Mouse (Mus musculus): ENCODE results near the gene Afap1. TPM values are rescaled to one million over a fixed set of nuclear protein-coding genes. Genes with fewer than 3 reads are reported as not detected.
A peak's percentile ranks its signal among the peaks of the same experiment; 100 is the strongest.

The Afap1 gene
- total and polyA plus RNA-seq, 2 experiments: 0.55 to 0.73 TPM

DNA sequence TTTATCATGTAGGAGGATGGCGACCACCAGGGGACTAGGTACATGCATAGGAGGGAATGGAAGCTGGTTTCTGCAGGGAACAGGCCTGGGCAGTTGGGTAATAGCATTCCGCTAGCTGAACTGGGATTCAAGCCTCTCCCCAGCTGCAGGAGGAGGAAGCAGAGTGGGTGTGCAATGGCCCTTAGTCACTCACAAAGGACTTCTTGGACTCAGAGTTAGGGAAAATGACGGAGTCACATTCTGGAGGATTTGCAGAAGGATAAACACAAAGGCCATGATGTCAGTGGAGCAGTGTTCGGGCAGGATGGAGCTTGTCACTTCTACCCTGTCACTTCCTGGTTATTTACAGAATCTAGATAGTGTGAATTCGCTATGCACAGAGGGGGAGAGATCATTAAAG is 50.4 kb downstream of the Afap1 start:
- no peak overlapping the region for H3K4me3 ChIP-seq (ENCODE audit: insufficient read depth, low read depth, low read length)
- no peaks in the 10 kb centered on the region for H3K4me1 ChIP-seq (ENCODE audit: control insufficient read depth, insufficient read depth, low read length)
- H3K9ac ChIP-seq (ENCODE audit: low read depth, low read length): no peak overlapping the region
- H3K79me2 ChIP-seq (ENCODE audit: control insufficient read depth, insufficient read depth, low read length): no peaks in the 10 kb centered on the region
- 79% methylated on average over 5 of the region's 5 CpGs for WGBS
- DNase-seq (ENCODE audit: extremely low read depth, low read depth, low spot score): peak; percentile 51
- H3K36me3 ChIP-seq (ENCODE audit: control insufficient read depth, insufficient read depth, low read length): no peaks in the 10 kb centered on the region
- no peak for TF ChIP-seq POLR2A (IDR thresholded peaks at IDR 0.05; ENCODE audit: extremely low read depth, insufficient read depth, low read length)
- peak overlapping the region; percentile 46 for H3K27ac ChIP-seq (replicated peaks; ENCODE audit: insufficient read depth, low read depth, low read length)
- no peaks in the 10 kb centered on the region for H3K27me3 ChIP-seq (ENCODE audit: control insufficient read depth, insufficient read depth, low read length)

DNA sequence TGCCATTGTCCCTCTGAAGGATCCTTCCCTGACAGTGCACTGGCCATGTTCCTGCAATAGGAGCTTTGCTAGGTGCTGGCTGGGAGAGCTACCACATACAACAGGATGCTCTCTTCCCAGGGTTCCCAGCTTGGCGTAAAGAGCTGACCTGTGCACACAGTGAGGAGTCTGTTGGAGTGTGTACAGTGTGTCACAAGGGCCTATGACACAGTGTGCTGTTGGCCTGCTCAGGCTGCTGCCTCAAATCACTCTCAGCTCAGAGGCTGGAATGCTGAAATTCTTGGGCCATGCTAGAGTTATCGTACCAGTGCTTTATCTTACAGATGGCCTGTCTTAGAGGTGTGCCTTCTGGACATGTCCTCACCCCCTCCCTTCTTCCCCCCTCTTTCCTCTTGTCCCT is 53.7 kb downstream of the Afap1 start:
- Histone ChIP-seq H3K27me3 (ENCODE audit: control insufficient read depth, insufficient read depth, low read length) (no peaks in the 10 kb centered on the region), H3K27ac (replicated peaks; ENCODE audit: insufficient read depth, low read depth, low read length) (no peak overlapping the region), H3K9ac (ENCODE audit: low read depth, low read length) (no peak overlapping the region), H3K36me3 (ENCODE audit: control insufficient read depth, insufficient read depth, low read length) (no peaks in the 10 kb centered on the region), H3K4me1 (ENCODE audit: control insufficient read depth, insufficient read depth, low read length) (no peaks in the 10 kb centered on the region), H3K4me3 (ENCODE audit: insufficient read depth, low read depth, low read length) (no peak overlapping the region), H3K79me2 (ENCODE audit: control insufficient read depth, insufficient read depth, low read length) (no peaks in the 10 kb centered on the region)
- WGBS: 75% methylated on average over 2 of the region's 2 CpGs
- TF ChIP-seq CTCF (IDR thresholded peaks at IDR 0.05; ENCODE audit: low read depth, low read length) (no peak), POLR2A (IDR thresholded peaks at IDR 0.05; ENCODE audit: extremely low read depth, insufficient read depth, low read length) (no peak)
- no peak for DNase-seq (ENCODE audit: extremely low read depth, low read depth, low spot score)

DNA sequence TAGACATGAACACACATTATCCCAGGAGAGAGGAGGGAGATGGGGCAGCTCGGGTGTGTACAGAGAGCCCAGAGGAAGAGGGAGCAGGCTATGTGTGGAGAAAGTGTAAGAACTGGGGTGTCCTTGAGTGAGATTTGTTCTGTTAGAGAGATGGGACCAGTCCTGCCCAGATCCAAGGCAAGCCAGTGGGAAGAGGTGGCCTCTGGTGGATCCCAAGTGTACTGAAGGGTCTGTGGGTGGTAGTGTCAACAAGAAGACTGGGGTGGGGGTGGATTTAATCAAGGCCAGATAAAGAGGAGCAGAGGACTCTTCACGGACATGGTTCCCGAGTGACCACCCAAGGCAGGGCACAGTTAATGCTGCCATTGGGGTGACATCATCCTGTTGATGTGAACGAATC is 54.3 kb downstream of the Afap1 start:
- 55% methylated on average over 4 of the region's 4 CpGs for WGBS
- H3K9ac ChIP-seq (ENCODE audit: low read depth, low read length): no peak overlapping the region
- no peak overlapping the region for H3K4me3 ChIP-seq (ENCODE audit: insufficient read depth, low read depth, low read length)
- no peaks in the 10 kb centered on the region for H3K36me3 ChIP-seq (ENCODE audit: control insufficient read depth, insufficient read depth, low read length)
- H3K79me2 ChIP-seq (ENCODE audit: control insufficient read depth, insufficient read depth, low read length): no peaks in the 10 kb centered on the region
- no peak for TF ChIP-seq CTCF (IDR thresholded peaks at IDR 0.05; ENCODE audit: low read depth, low read length)
- no peak for TF ChIP-seq POLR2A (IDR thresholded peaks at IDR 0.05; ENCODE audit: extremely low read depth, insufficient read depth, low read length)
- H3K27ac ChIP-seq (replicated peaks; ENCODE audit: insufficient read depth, low read depth, low read length): no peak overlapping the region
- H3K27me3 ChIP-seq (ENCODE audit: control insufficient read depth, insufficient read depth, low read length): no peaks in the 10 kb centered on the region
- H3K4me1 ChIP-seq (ENCODE audit: control insufficient read depth, insufficient read depth, low read length): no peaks in the 10 kb centered on the region
- DNase-seq (ENCODE audit: extremely low read depth, low read depth, low spot score): no peak

DNA sequence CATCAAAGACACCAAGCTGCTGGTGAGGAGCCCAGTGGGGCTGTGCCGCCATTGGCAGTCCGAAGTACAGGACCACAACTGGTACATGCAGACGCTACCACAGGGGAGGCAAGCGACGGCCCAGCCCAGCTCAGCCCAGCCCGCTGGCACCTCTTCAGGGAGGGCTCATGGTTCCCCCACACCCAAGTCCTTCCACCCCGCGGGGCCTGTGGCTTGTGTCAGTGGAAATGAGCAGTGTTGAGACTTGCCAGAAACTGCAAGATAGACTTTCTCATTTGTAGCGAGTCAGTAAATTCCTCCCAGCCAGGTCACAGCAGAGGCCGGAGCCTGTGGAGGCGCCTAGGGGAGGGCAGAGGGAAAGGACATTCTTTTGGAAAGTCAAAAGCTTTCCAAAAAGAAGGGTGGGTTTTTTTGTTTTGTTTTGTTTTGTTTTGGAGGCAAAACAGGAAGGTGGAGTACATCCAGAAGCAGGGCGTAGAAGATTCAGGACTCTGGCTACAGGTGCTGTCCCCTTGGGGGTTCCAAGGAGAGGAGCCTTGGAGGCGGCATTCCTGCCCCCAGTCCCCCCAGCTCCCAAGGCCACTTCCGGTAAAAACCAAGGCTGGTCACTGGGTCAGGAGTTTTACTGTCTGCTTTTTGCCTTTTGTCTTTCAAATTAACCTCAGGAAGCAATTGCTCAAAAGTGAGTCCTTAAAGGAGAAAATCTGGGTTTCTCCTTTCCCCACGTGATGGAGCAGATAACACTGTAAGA is 55.3 kb downstream of the Afap1 start:
- 81% methylated on average over 15 of the region's 15 CpGs for WGBS
- H3K4me1 ChIP-seq (ENCODE audit: control insufficient read depth, insufficient read depth, low read length): no peaks in the 10 kb centered on the region
- H3K4me3 ChIP-seq (ENCODE audit: insufficient read depth, low read depth, low read length): no peak overlapping the region
- H3K27me3 ChIP-seq (ENCODE audit: control insufficient read depth, insufficient read depth, low read length): no peaks in the 10 kb centered on the region
- peak; percentile 15 for DNase-seq (ENCODE audit: extremely low read depth, low read depth, low spot score)
- TF ChIP-seq CTCF (IDR thresholded peaks at IDR 0.05; ENCODE audit: low read depth, low read length) (no peak), POLR2A (IDR thresholded peaks at IDR 0.05; ENCODE audit: extremely low read depth, insufficient read depth, low read length) (no peak)
- no peaks in the 10 kb centered on the region for H3K79me2 ChIP-seq (ENCODE audit: control insufficient read depth, insufficient read depth, low read length)
- H3K36me3 ChIP-seq (ENCODE audit: control insufficient read depth, insufficient read depth, low read length): no peaks in the 10 kb centered on the region
- no peak overlapping the region for H3K9ac ChIP-seq (ENCODE audit: low read depth, low read length)
- 0 out of 2 replicates have a peak overlapping the region, but pooled peaks have one; percentile 2 for H3K27ac ChIP-seq (replicated peaks; ENCODE audit: insufficient read depth, low read depth, low read length)

DNA sequence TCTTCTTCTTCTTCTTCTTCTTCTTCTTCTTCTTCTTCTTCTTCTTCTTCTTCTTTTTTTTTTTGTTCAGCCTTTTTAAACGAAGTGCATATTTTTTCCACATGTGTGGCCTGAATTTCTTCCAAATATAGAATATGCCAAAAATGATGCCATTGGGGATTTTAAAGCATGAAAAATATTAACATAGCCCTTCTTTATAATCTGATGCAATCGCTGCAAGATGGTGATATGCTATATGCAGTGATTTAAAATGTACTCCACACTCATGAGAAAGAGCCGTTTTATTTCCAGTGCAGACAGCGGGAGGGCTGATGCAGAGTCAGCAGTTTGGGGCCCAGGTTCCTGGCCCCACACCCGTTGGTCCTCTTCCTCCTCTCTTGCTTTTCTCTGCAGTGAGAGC is 55.9 kb downstream of the Afap1 start:
- Histone ChIP-seq H3K27ac (replicated peaks; ENCODE audit: insufficient read depth, low read depth, low read length) (no peak overlapping the region), H3K4me1 (ENCODE audit: control insufficient read depth, insufficient read depth, low read length) (no peaks in the 10 kb centered on the region), H3K79me2 (ENCODE audit: control insufficient read depth, insufficient read depth, low read length) (no peaks in the 10 kb centered on the region), H3K36me3 (ENCODE audit: control insufficient read depth, insufficient read depth, low read length) (no peaks in the 10 kb centered on the region), H3K9ac (ENCODE audit: low read depth, low read length) (no peak overlapping the region), H3K4me3 (ENCODE audit: insufficient read depth, low read depth, low read length) (no peak overlapping the region), H3K27me3 (ENCODE audit: control insufficient read depth, insufficient read depth, low read length) (no peaks in the 10 kb centered on the region)
- no peak for DNase-seq (ENCODE audit: extremely low read depth, low read depth, low spot score)
- 77% methylated on average over 5 of the region's 5 CpGs for WGBS
- TF ChIP-seq POLR2A (IDR thresholded peaks at IDR 0.05; ENCODE audit: extremely low read depth, insufficient read depth, low read length): no peak
- no peak for TF ChIP-seq CTCF (IDR thresholded peaks at IDR 0.05; ENCODE audit: low read depth, low read length)

DNA sequence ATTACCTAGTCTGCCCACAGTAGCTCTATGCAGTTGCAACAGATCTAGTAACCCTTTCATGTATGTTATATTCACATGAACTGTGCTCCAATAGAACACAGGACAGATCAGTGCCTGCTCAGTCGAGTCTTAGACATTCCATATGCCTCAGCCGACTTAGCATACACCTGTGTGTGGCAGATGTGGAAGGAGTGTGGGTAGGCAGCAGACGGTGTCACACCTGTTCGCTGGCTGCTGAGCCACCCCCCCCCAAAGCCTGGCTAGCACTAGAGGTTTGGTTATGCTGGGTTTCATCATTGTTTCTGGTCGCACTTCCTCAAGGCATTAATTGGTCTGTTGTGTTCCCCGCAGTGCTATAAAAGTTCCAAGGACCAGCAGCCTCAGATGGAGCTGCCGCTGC is 57.4 kb downstream of the Afap1 start:
- Histone ChIP-seq H3K9ac (ENCODE audit: low read depth, low read length) (no peak overlapping the region), H3K36me3 (ENCODE audit: control insufficient read depth, insufficient read depth, low read length) (no peaks in the 10 kb centered on the region), H3K79me2 (ENCODE audit: control insufficient read depth, insufficient read depth, low read length) (no peaks in the 10 kb centered on the region), H3K27ac (replicated peaks; ENCODE audit: insufficient read depth, low read depth, low read length) (no peak overlapping the region), H3K4me1 (ENCODE audit: control insufficient read depth, insufficient read depth, low read length) (no peaks in the 10 kb centered on the region), H3K27me3 (ENCODE audit: control insufficient read depth, insufficient read depth, low read length) (no peaks in the 10 kb centered on the region), H3K4me3 (ENCODE audit: insufficient read depth, low read depth, low read length) (no peak overlapping the region)
- WGBS: 88% methylated on average over 7 of the region's 7 CpGs
- no peak for DNase-seq (ENCODE audit: extremely low read depth, low read depth, low spot score)
- no peak for TF ChIP-seq CTCF (IDR thresholded peaks at IDR 0.05; ENCODE audit: low read depth, low read length)
- no peak for TF ChIP-seq POLR2A (IDR thresholded peaks at IDR 0.05; ENCODE audit: extremely low read depth, insufficient read depth, low read length)
